Mouse (Mus musculus): ENCODE measurements around the gene Fam198b. TPM values are rescaled to one million over a fixed set of nuclear protein-coding genes. Genes with fewer than 3 reads are reported as not detected.

The Fam198b gene
- polyA plus RNA-seq, 1 experiment from 2014 or later = 1.1 TPM

DNA sequence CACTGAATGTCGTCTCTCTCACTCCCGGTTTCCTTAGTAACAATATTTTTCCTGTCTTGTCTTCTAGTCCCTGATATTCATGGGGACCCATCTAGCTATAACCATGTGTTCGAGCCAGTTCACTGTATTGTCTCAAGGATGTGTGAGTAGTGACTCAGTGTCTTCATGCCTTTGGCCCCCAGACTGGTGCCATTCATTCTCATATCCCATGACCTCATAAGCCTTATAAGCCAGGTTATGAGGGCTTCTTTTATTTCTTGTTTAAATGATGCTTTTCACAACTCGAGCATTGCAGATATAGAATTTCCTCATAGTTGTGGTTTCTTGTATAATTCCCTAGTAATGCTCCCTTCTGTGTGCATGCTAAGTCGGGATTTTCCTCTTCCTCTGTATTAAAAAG is 31.9 kb downstream of the Fam198b start:
- Histone ChIP-seq H3K9me3 (ENCODE audit: control insufficient read depth, low read length) (no peaks in the 10 kb centered on the region), H3K27ac (ENCODE audit: low read depth, low read length) (no peak overlapping the region), H3K9ac (ENCODE audit: low read length) (no peak overlapping the region), H3K4me2 (ENCODE audit: low read depth, low read length, severe bottlenecking) (no peak overlapping the region), H3K27me3 (ENCODE audit: control insufficient read depth, insufficient read depth, low read length) (no peaks in the 10 kb centered on the region), H3K4me3 (ENCODE audit: low read depth, low read length) (no peak overlapping the region), H3K36me3 (ENCODE audit: control insufficient read depth, insufficient read depth, low read length) (no peaks in the 10 kb centered on the region), H3K4me1 (replicated peaks; ENCODE audit: control insufficient read depth, insufficient read depth, low read length) (no peaks in the 10 kb centered on the region)
- 88% methylated on average over 5 of the region's 5 CpGs for WGBS
- DNase-seq (ENCODE audit: low spot score) = no peak
- no peak for ATAC-seq (replicated peaks; ENCODE audit: low FRiP score)

DNA sequence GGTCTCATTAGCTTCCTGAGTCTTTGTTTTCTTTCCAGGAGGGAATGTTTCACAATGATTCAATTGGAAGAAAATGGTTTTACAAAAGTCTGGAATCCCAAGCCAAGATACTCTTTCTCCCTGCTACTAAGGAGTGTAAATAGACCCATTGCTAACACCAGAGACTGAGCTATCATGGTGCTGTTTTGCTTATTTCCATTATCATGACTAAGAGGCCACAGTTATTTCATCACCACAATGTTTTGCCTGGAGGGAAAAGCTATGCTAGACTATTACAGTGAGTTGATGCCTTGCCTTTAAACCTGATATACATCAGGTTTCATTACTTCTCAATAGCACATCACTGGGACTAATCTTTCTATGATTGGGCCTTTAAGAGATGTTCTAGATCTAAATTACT is 34.4 kb downstream of the Fam198b start:
- Histone ChIP-seq H3K9ac (ENCODE audit: low read length) (no peak overlapping the region), H3K27ac (ENCODE audit: low read depth, low read length) (no peak overlapping the region), H3K4me2 (ENCODE audit: low read depth, low read length, severe bottlenecking) (no peak overlapping the region), H3K36me3 (ENCODE audit: control insufficient read depth, insufficient read depth, low read length) (no peaks in the 10 kb centered on the region), H3K27me3 (ENCODE audit: control insufficient read depth, insufficient read depth, low read length) (no peaks in the 10 kb centered on the region), H3K4me1 (replicated peaks; ENCODE audit: control insufficient read depth, insufficient read depth, low read length) (no peaks in the 10 kb centered on the region), H3K4me3 (ENCODE audit: low read depth, low read length) (no peak overlapping the region), H3K9me3 (ENCODE audit: control insufficient read depth, low read length) (no peaks in the 10 kb centered on the region)
- ATAC-seq (replicated peaks; ENCODE audit: low FRiP score) (no peak), DNase-seq (ENCODE audit: low spot score) (no peak)

GRCm38 (mm10) chr3:79925950-79926697 is 41.8 kb downstream of the Fam198b start:
- Histone ChIP-seq H3K9me3 (ENCODE audit: control insufficient read depth, low read length) (no peaks in the 10 kb centered on the region), H3K4me2 (ENCODE audit: low read depth, low read length, severe bottlenecking) (no peak overlapping the region), H3K27me3 (ENCODE audit: control insufficient read depth, insufficient read depth, low read length) (no peaks in the 10 kb centered on the region), H3K4me1 (replicated peaks; ENCODE audit: control insufficient read depth, insufficient read depth, low read length) (no peaks in the 10 kb centered on the region), H3K9ac (ENCODE audit: low read length) (no peak overlapping the region), H3K36me3 (ENCODE audit: control insufficient read depth, insufficient read depth, low read length) (no peaks in the 10 kb centered on the region), H3K27ac (ENCODE audit: low read depth, low read length) (no peak overlapping the region), H3K4me3 (ENCODE audit: low read depth, low read length) (no peak overlapping the region)
- no peak for ATAC-seq (replicated peaks; ENCODE audit: low FRiP score)
- WGBS = 74% methylated on average over 5 of the region's 5 CpGs
- no peak for DNase-seq (ENCODE audit: low spot score)

GRCm38 (mm10) chr3:79927050-79927449 is 42.7 kb downstream of the Fam198b start:
- Histone ChIP-seq H3K4me2 (ENCODE audit: low read depth, low read length, severe bottlenecking) (no peak overlapping the region), H3K9ac (ENCODE audit: low read length) (no peak overlapping the region), H3K27me3 (ENCODE audit: control insufficient read depth, insufficient read depth, low read length) (no peaks in the 10 kb centered on the region), H3K4me1 (replicated peaks; ENCODE audit: control insufficient read depth, insufficient read depth, low read length) (no peaks in the 10 kb centered on the region), H3K27ac (ENCODE audit: low read depth, low read length) (no peak overlapping the region), H3K4me3 (ENCODE audit: low read depth, low read length) (no peak overlapping the region), H3K36me3 (ENCODE audit: control insufficient read depth, insufficient read depth, low read length) (no peaks in the 10 kb centered on the region), H3K9me3 (ENCODE audit: control insufficient read depth, low read length) (no peaks in the 10 kb centered on the region)
- no peak for ATAC-seq (replicated peaks; ENCODE audit: low FRiP score)
- 85% methylated on average over 4 of the region's 4 CpGs for WGBS
- DNase-seq (ENCODE audit: low spot score) = no peak

- Histone ChIP-seq H3K27ac (ENCODE audit: low read depth, low read length) (no peak overlapping the region), H3K9ac (ENCODE audit: low read length) (no peak overlapping the region), H3K36me3 (ENCODE audit: control insufficient read depth, insufficient read depth, low read length) (no peaks in the 10 kb centered on the region), H3K4me2 (ENCODE audit: low read depth, low read length, severe bottlenecking) (no peak overlapping the region), H3K4me3 (ENCODE audit: low read depth, low read length) (no peak overlapping the region), H3K4me1 (replicated peaks; ENCODE audit: control insufficient read depth, insufficient read depth, low read length) (no peaks in the 10 kb centered on the region), H3K9me3 (ENCODE audit: control insufficient read depth, low read length) (no peaks in the 10 kb centered on the region), H3K27me3 (ENCODE audit: control insufficient read depth, insufficient read depth, low read length) (no peaks in the 10 kb centered on the region)
- 91% methylated on average over 5 of the region's 5 CpGs for WGBS
- ATAC-seq (replicated peaks; ENCODE audit: low FRiP score) (no peak), DNase-seq (ENCODE audit: low spot score) (no peak)
Measured at GRCm38 (mm10) chr3:79928409-79928808, 44.1 kb downstream of the Fam198b start.

DNA sequence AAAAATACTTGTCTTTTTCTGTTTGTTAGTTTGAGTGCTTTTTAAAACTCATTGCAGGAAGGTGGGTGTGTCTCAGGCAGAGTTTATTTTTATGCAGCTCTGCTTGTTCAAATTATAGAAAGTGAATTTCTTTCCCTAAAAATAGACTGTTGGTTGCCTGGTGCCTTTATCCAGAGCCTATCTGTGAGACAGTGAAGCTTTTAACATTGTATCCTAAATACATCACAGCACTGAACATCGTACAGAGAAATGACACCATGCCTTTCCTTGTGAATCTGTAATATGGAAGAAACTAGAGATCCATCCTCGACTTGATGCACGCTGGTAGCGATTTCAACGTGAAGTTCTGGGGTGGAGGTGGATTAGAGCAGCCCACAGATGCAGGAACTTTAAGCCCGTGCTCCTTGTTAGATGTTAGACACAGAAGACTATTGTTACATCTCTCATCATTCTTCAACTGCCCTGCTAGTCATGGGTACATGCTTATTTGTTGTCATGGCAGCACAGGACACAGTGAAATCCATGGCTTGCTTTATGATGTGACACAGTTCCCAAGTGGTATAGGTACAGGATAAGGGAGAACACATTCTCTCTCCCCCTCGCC is 45.9 kb downstream of the Fam198b start:
- ATAC-seq (replicated peaks; ENCODE audit: low FRiP score) (peak; percentile 70), DNase-seq (ENCODE audit: low spot score) (no peak)
- Histone ChIP-seq H3K9me3 (ENCODE audit: control insufficient read depth, low read length) (no peaks in the 10 kb centered on the region), H3K36me3 (ENCODE audit: control insufficient read depth, insufficient read depth, low read length) (no peaks in the 10 kb centered on the region), H3K4me3 (ENCODE audit: low read depth, low read length) (no peak overlapping the region), H3K4me2 (ENCODE audit: low read depth, low read length, severe bottlenecking) (no peak overlapping the region), H3K27me3 (ENCODE audit: control insufficient read depth, insufficient read depth, low read length) (no peaks in the 10 kb centered on the region), H3K4me1 (replicated peaks; ENCODE audit: control insufficient read depth, insufficient read depth, low read length) (no peaks in the 10 kb centered on the region), H3K9ac (ENCODE audit: low read length) (no peak overlapping the region), H3K27ac (ENCODE audit: low read depth, low read length) (no peak overlapping the region)
- 46% methylated on average over 7 of the region's 7 CpGs for WGBS

- Histone ChIP-seq H3K36me3 (ENCODE audit: control insufficient read depth, insufficient read depth, low read length) (no peaks in the 10 kb centered on the region), H3K9me3 (ENCODE audit: control insufficient read depth, low read length) (no peaks in the 10 kb centered on the region), H3K9ac (ENCODE audit: low read length) (no peak overlapping the region), H3K27me3 (ENCODE audit: control insufficient read depth, insufficient read depth, low read length) (no peaks in the 10 kb centered on the region), H3K4me2 (ENCODE audit: low read depth, low read length, severe bottlenecking) (no peak overlapping the region), H3K4me3 (ENCODE audit: low read depth, low read length) (no peak overlapping the region), H3K27ac (ENCODE audit: low read depth, low read length) (no peak overlapping the region), H3K4me1 (replicated peaks; ENCODE audit: control insufficient read depth, insufficient read depth, low read length) (no peaks in the 10 kb centered on the region)
- WGBS = 82% methylated on average over 6 of the region's 6 CpGs
- DNase-seq (ENCODE audit: low spot score) (no peak), ATAC-seq (replicated peaks; ENCODE audit: low FRiP score) (no peak)
Measured at GRCm38 (mm10) chr3:79936213-79936612, 51.9 kb downstream of the Fam198b start.

DNA sequence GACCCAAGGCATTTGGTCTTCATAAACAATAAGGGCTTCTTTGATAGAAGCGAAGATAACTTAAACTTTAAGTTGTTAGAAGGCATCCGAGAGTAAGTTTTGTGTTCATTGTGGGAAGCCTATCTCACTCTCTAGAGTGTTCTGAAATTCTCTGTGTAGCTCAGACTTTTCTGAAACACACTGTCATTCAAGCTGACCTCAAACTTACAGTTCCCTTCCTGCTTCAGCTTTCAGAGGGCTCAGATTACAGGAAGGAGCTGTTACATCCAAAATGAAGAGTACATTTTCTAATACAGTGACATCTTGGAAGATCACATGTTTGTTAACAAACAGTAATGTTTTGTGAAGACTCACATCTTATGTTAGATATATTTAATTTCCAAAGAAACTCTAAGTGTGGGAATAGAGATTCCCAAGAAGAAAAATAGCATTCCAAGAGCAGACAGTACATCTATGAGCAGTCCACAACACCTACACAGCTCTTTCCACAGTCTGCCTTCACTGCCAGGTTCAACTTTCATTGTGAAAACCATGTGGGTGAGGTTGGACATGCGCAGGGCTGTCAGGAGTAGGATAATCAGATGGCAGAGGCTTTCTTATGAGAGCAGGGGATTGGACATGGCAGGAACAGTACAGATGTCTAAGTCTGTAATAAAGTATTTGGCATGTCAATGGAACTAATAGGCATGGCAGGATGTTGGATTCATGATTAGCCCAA is 52.6 kb downstream of the Fam198b start:
- no peaks in the 10 kb centered on the region for H3K4me1 ChIP-seq (replicated peaks; ENCODE audit: control insufficient read depth, insufficient read depth, low read length)
- 80% methylated on average over 3 of the region's 3 CpGs for WGBS
- no peak overlapping the region for H3K4me2 ChIP-seq (ENCODE audit: low read depth, low read length, severe bottlenecking)
- ATAC-seq (replicated peaks; ENCODE audit: low FRiP score) = no peak
- H3K9me3 ChIP-seq (ENCODE audit: control insufficient read depth, low read length) = no peaks in the 10 kb centered on the region
- no peak overlapping the region for H3K9ac ChIP-seq (ENCODE audit: low read length)
- H3K36me3 ChIP-seq (ENCODE audit: control insufficient read depth, insufficient read depth, low read length) = no peaks in the 10 kb centered on the region
- no peak overlapping the region for H3K4me3 ChIP-seq (ENCODE audit: low read depth, low read length)
- H3K27me3 ChIP-seq (ENCODE audit: control insufficient read depth, insufficient read depth, low read length) = no peaks in the 10 kb centered on the region
- H3K27ac ChIP-seq (ENCODE audit: low read depth, low read length) = no peak overlapping the region
- DNase-seq (ENCODE audit: low spot score) = no peak

Measured in forebrain, embryonic 11.5 days (tissue).